Mouse (Mus musculus) hindbrain, embryonic 14.5 days (tissue): ENCODE results near the gene Sap25. TPM values are rescaled to one million over a fixed set of nuclear protein-coding genes. Genes with fewer than 3 reads are reported as not detected.

Experiments used
- ATAC-seq: fragments of 200-750 bp; cut with Nextera tagmentation; 2 replicates; pipeline ENCODE4 v1.8.0; 2017; ENCODE audit warnings: moderate number of reproducible peaks, mild to moderate bottlenecking, moderate TSS enrichment, moderate library complexity; ENCODE audit not compliant: low FRiP score
- DNase-seq: peaks from one replicate; pipeline ENCODE4 v3.0.0-alpha.2; 2015; ENCODE audit warnings: low spot score
- H3K27ac ChIP-seq: fragments of 300-500 bp; sonication (generic); 2 replicates; pipeline ENCODE4 v1.5.1; 2014; ENCODE audit warnings: mild to moderate bottlenecking, moderate library complexity
- H3K27me3 ChIP-seq: fragments of 300-500 bp; sonication (generic); 2 replicates; pipeline ENCODE4 v1.6.1; 2014; ENCODE audit warnings: mild to moderate bottlenecking, low read length, mixed read lengths; ENCODE audit not compliant: control insufficient read depth, insufficient read depth
- H3K36me3 ChIP-seq: fragments of 300-500 bp; sonication (generic); replicated peaks from 2 replicates; pipeline ENCODE4 v1.6.1; 2014; ENCODE audit not compliant: control insufficient read depth, insufficient read depth
- H3K4me1 ChIP-seq: fragments of 300-500 bp; sonication (generic); replicated peaks from 2 replicates; pipeline ENCODE4 v1.6.1; 2014; ENCODE audit warnings: antibody characterized with exemption, low read length, mixed read lengths; ENCODE audit not compliant: control insufficient read depth, insufficient read depth
- H3K4me2 ChIP-seq: fragments of 300-500 bp; sonication (generic); replicated peaks from 2 replicates; pipeline ENCODE4 v1.6.1; 2014; ENCODE audit warnings: mild to moderate bottlenecking, moderate library complexity
- H3K4me3 ChIP-seq: fragments of 300-500 bp; sonication (generic); replicated peaks from 2 replicates; pipeline ENCODE4 v1.5.1; 2014; ENCODE audit warnings: mild to moderate bottlenecking, low read length
- H3K9ac ChIP-seq: fragments of 300-500 bp; sonication (generic); 2 replicates; pipeline ENCODE4 v1.6.1; 2014
- H3K9me3 ChIP-seq: fragments of 300-500 bp; sonication (generic); 2 replicates; pipeline ENCODE4 v1.6.1; 2016; ENCODE audit warnings: low read length; ENCODE audit not compliant: control insufficient read depth
- WGBS: fragments of 180-500 bp; shearing (Covaris S2); extraction: QIAGEN DNeasy Blood & Tissue Kit; methylation state at CpG from one replicate; pipeline ENCODE4 v1.1.7; 2014; 5-methylcytosine and 5-hydroxymethylcytosine counted together
- polyA plus RNA-seq: library from polyadenylated mRNA; unstranded; fragments of >200 nt; fragmentation: Nextera tagmentation; extraction: Ambion mirVana; gene quantifications from 2 replicates; pipeline ENCODE4 v1.2.1, GENCODE M21; 2014

Sap25 gene
- polyA plus RNA-seq, 1 experiment from 2014 or later = 5.8 TPM

DNA sequence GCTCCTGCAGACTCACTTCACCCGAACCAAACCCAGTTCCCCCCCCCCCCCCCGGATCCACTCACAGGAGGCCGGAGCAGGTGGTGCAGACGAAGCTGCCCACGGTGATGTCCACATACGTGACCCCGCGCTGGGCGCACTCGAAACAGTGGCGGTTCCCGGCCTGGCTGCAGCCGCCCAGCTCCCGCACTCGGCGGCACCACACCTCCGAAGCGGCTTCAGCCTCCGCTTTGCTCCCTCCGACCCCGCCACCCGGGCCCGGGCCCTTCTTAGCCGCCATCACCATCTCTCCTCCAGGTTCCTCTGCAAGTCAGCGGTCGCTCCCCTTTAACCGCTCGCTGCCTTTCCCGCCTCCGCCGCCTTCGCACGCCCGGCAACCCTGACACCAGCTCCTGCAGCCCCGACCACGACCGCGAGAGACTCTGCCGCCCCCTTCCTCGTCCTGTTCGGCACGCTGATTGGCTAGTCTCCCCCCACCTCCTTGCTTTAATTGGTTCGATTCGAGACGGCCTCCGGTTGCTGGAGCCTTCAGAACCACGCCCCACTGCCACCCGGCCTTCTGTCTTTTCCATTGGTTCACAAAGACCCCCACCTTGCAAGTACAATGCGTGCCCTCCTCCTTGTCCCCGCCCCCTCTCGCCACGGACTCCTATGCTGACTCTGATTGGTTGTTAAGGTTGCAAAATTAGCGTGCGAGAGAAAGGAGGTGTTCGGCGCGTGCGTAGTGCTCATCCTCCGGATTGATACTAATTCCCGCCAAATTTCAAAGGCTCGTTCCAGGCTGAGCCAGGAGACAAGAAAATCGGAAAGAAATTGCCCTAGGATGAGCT is 43.4 kb downstream of the Sap25 start, which contains the start of gene Agfg2:
Gene Agfg2, minus strand, starts transcription at position 433 of the 830 bp plus-strand sequence.
- WGBS = under 1% methylated on average over 62 of the region's 62 CpGs
- H3K9ac ChIP-seq = peak within 1 kb of the TSS; percentile 75
- peak within 1 kb of the TSS; percentile 81 for H3K4me2 ChIP-seq
- H3K36me3 ChIP-seq = no peaks in the 10 kb centered on the region
- H3K4me1 ChIP-seq = peaks cover 17% of the 10 kb centered on the region
- H3K27me3 ChIP-seq = no peaks in the 10 kb centered on the region
- peak within 1 kb of the TSS; percentile 70 for H3K4me3 ChIP-seq
- ATAC-seq (peak; percentile 99), DNase-seq (peak; percentile 97)
- H3K9me3 ChIP-seq = no peaks in the 10 kb centered on the region
- peak within 1 kb of the TSS; percentile 81; the same call in 1 of the 2 replicates for H3K27ac ChIP-seq

DNA sequence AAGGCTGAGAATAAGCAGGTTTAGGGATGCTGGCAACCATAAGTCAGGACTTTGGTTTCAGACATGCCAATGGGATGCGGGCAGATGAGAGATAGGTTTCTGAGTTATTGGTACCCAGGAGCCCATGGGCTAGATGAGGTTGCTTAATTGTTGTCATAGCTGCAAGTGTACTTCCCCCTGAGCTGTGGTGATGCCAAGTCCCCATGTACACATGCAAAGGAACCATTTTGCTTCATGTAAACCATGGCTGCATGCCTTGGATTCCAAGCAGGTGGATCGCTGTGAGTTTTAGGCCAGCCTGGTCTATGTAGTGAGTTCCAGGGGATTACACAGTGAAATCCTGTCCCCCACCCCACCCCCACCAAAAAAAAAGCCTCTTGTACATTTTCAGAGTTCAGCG is 44.5 kb downstream of the Sap25 start:
- H3K4me3 ChIP-seq = no peak overlapping the region
- H3K4me2 ChIP-seq = no peak overlapping the region
- no peaks in the 10 kb centered on the region for H3K27me3 ChIP-seq
- H3K4me1 ChIP-seq = peaks cover 17% of the 10 kb centered on the region
- WGBS = 99% methylated on average over 3 of the region's 3 CpGs
- DNase-seq = no peak
- H3K9ac ChIP-seq = no peak overlapping the region
- no peak for ATAC-seq
- H3K36me3 ChIP-seq = no peaks in the 10 kb centered on the region
- no peak overlapping the region for H3K27ac ChIP-seq
- no peaks in the 10 kb centered on the region for H3K9me3 ChIP-seq

DNA sequence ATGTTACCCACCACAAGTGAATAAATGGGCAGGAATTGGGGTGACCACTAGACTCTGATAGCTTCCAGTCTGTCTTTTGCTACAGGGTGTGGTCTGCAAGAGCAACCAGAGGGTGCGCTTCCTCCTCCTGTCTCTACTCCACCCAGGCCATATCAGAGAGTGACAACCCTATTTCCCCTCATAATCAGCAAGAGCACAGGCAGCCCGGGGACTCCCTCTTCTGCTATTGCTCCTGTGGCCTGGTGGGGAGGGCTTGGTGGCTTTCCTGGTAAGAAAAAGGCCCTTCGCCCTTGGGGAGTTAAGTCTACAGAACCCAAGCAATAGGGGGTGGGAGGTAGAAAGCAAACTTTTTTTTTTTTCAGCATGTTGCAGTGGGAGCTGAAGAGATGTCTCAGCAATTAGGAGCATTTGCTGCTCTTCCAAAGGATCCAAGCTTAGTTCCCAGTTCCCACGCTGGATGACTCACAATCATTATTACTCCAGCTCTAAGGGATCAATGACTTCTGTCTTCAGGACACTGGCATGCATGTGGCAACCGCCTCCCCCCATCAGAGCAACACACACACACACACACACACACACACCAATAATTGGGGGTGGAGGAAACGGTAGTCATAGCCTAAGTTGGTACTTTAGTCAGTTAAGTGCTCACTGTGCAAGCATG is 45.1 kb downstream of the Sap25 start:
- ATAC-seq (no peak), DNase-seq (no peak)
- 87% methylated on average over 6 of the region's 6 CpGs for WGBS
- Histone ChIP-seq H3K4me1 (peaks cover 17% of the 10 kb centered on the region), H3K9me3 (no peaks in the 10 kb centered on the region), H3K4me3 (no peak overlapping the region), H3K27me3 (no peaks in the 10 kb centered on the region), H3K27ac (no peak overlapping the region), H3K36me3 (no peaks in the 10 kb centered on the region), H3K9ac (no peak overlapping the region), H3K4me2 (no peak overlapping the region)

DNA sequence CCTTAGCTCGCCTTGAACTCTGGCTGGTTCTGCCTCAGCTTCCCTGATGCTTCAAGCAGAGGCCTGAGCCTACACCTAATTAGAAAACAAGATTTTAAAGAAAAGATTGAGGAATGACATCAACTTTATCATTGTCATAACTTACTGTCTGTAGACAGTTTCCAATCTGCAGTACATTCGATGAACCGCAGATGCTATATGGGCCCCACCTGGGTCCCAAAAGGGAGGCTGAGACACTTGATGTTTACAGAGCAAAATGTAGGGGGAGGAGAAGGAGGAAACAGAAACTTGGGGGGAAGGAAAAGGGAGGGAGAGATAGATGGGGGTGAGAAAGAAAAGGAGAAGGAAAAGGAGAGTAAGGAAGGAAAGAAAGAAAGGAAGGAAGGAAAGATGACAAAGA is 48.8 kb downstream of the Sap25 start:
- Histone ChIP-seq H3K9me3 (no peaks in the 10 kb centered on the region), H3K4me2 (no peak overlapping the region), H3K36me3 (no peaks in the 10 kb centered on the region), H3K4me3 (no peak overlapping the region), H3K4me1 (no peaks in the 10 kb centered on the region), H3K27me3 (no peaks in the 10 kb centered on the region), H3K27ac (no peak overlapping the region), H3K9ac (no peak overlapping the region)
- ATAC-seq (no peak), DNase-seq (no peak)
- WGBS = 90% methylated on average over 3 of the region's 3 CpGs

DNA sequence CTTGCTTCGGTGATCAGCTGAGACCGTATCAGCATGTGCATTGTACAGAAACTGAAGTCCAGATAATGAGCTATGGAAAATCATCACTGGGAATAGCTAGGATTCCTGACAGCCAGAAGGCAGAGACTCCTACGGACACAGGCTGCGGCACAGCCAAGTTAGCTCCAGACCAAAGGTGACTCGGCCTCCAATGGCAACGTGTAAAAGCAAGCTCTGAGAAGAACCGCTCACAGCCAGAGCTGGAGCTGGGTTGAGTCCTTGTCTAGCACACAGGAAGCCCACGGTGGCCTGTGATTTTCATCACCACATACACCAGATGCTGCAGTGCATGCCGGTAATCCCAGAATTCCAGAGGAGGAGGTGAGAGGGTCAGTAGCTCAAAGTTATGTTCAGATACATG is 49.4 kb downstream of the Sap25 start:
- H3K4me3 ChIP-seq = no peak overlapping the region
- H3K4me2 ChIP-seq = no peak overlapping the region
- no peaks in the 10 kb centered on the region for H3K36me3 ChIP-seq
- H3K27me3 ChIP-seq = no peaks in the 10 kb centered on the region
- H3K9ac ChIP-seq = no peak overlapping the region
- 68% methylated on average over 9 of the region's 9 CpGs for WGBS
- DNase-seq = no peak
- ATAC-seq = no peak
- H3K4me1 ChIP-seq = no peaks in the 10 kb centered on the region
- no peak overlapping the region for H3K27ac ChIP-seq
- H3K9me3 ChIP-seq = no peaks in the 10 kb centered on the region

DNA sequence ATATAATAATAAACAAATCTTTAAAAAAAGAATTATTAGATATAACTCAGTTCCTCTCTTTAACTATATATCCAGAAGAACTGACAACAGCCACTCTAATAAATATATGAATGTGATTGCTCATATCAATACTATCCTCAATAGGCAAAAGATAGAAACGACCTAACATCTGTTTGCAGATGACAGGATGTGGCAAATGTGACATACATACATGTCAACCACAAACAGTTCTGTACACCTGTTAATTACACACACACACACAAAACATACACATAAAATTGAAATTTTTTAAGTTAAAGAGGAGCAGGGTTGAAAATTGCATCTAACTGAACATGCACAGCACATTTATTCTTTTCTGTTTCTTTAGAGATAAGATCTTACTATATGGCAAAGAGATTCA is 50.7 kb downstream of the Sap25 start:
- H3K9ac ChIP-seq = no peak overlapping the region
- ATAC-seq = no peak
- 77% methylated on average over 1 of the region's 1 CpGs for WGBS
- no peaks in the 10 kb centered on the region for H3K36me3 ChIP-seq
- H3K4me3 ChIP-seq = no peak overlapping the region
- H3K9me3 ChIP-seq = no peaks in the 10 kb centered on the region
- DNase-seq = no peak
- no peak overlapping the region for H3K4me2 ChIP-seq
- no peaks in the 10 kb centered on the region for H3K27me3 ChIP-seq
- H3K4me1 ChIP-seq = no peaks in the 10 kb centered on the region
- H3K27ac ChIP-seq = no peak overlapping the region

Other genes starting within 250 kb of the Sap25 start
- gene Zan, start 164.3 kb upstream of the Sap25 start, polyA plus RNA-seq = 0.14 and 0.17 TPM in 2 replicates
- gene Pop7, start 138.8 kb upstream of the Sap25 start, polyA plus RNA-seq = 78.4 and 87.3 TPM in 2 replicates
- gene Gigyf1, start 122.8 kb upstream of the Sap25 start, polyA plus RNA-seq = 14.2 and 16.0 TPM in 2 replicates
- gene Epo, start 108.1 kb upstream of the Sap25 start, polyA plus RNA-seq = not detected in 2 replicates
- gene Gnb2, start 107.8 kb upstream of the Sap25 start, polyA plus RNA-seq = 593 and 621 TPM in 2 replicates
- 195 and 204 TPM in 2 replicates for gene Actl6b, start 87.8 kb upstream of the Sap25 start, polyA plus RNA-seq
- gene Tfr2, start 71.5 kb upstream of the Sap25 start, polyA plus RNA-seq = 5.3 and 5.6 TPM in 2 replicates
- gene Mospd3, start 40.3 kb upstream of the Sap25 start, polyA plus RNA-seq = 81.7 and 85.4 TPM in 2 replicates
- 23.9 and 28.5 TPM in 2 replicates for gene Pcolce, start 27.6 kb upstream of the Sap25 start, polyA plus RNA-seq
- gene Fbxo24, start 12.3 kb upstream of the Sap25 start, polyA plus RNA-seq = 0.12 TPM in 1 of 2 replicates, not detected in the other
- gene Lrch4, start 12.2 kb upstream of the Sap25 start, polyA plus RNA-seq = 19.0 and 23.4 TPM in 2 replicates
- 5.3 and 6.5 TPM in 2 replicates for gene Gm20605, start 12.2 kb upstream of the Sap25 start, polyA plus RNA-seq
- 0.15 TPM in 1 of 2 replicates, not detected in the other for gene Irs3, start 4.4 kb downstream of the Sap25 start, polyA plus RNA-seq
- gene Agfg2, start 43.4 kb downstream of the Sap25 start, polyA plus RNA-seq = 11.8 and 12.2 TPM in 2 replicates
- 14.2 and 18.8 TPM in 2 replicates for gene Nyap1, start 100.3 kb downstream of the Sap25 start, polyA plus RNA-seq
- 67.6 and 72.8 TPM in 2 replicates for gene Tsc22d4, start 104.4 kb downstream of the Sap25 start, polyA plus RNA-seq
- gene Ppp1r35, start 137.5 kb downstream of the Sap25 start, polyA plus RNA-seq = 51.1 and 58.7 TPM in 2 replicates
- 11.0 and 11.7 TPM in 2 replicates for gene Mepce, start 146.3 kb downstream of the Sap25 start, polyA plus RNA-seq
- 7.9 and 8.3 TPM in 2 replicates for gene Zcwpw1, start 146.5 kb downstream of the Sap25 start, polyA plus RNA-seq
- 0.40 and 0.62 TPM in 2 replicates for gene Pilra, start 194.9 kb downstream of the Sap25 start, polyA plus RNA-seq
- not detected in 2 replicates for gene Pilrb1, start 216.8 kb downstream of the Sap25 start, polyA plus RNA-seq
- not detected in 2 replicates for gene Pilrb2, start 230.5 kb downstream of the Sap25 start, polyA plus RNA-seq